Mouse (Mus musculus): ENCODE measurements at regions not wholly inside any gene's neighbourhood (a gene's known extent, or its start where the extent isn't known, plus 50 kb on each side); places are given as distances from the start of the nearest gene placed in this dataset.

- no peak for TF ChIP-seq POLR2A (IDR thresholded peaks at IDR 0.05; ENCODE audit: low read depth, low read length)
- TF ChIP-seq CTCF (IDR thresholded peaks at IDR 0.05; ENCODE audit: extremely low read depth, insufficient read length, insufficient replicate concordance, low read depth, low read length), result no peak
Measured at GRCm38 (mm10) chr15:38410462-38410861, 985.1 kb downstream of the 4930447A16Rik start.
